11 mouse cellular contexts compared by ENCODE assay signal in genomic region chr14:25534918-25535582, GRCm38 (mm10).
DNase-seq lines count a peak whose midpoint lies in the region; ATAC-seq and TF ChIP-seq lines count a peak whose summit lies in the region.
"Had no signal": no experiment of that assay in that cellular context is flagged by ENCODE, and none has a peak within 500 bp of the region (broad histone marks: within the 10 kb centered on the region; RNA-seq: fewer than 3 reads in every experiment).

No protein-coding gene starts in this region.

- TF ChIP-seq POLR2A in limb, embryonic 14.5 days (IDR thresholded peaks at IDR 0.05; ENCODE audit: borderline replicate concordance, extremely low read depth, insufficient read depth, insufficient read length) = no peak

- no peak overlapping the region for H3K4me3 ChIP-seq in intestine, embryonic 16.5 days (ENCODE audit: low read length)
- no peak overlapping the region for H3K4me3 ChIP-seq in intestine, embryonic 15.5 days (replicated peaks)
- no peak overlapping the region for H3K4me3 ChIP-seq in limb, embryonic 14.5 days (replicated peaks; ENCODE audit: low read length)
- H3K4me3 ChIP-seq: hindbrain, embryonic 15.5 days had no signal

- H3K27me3 ChIP-seq in intestine, embryonic 16.5 days (replicated peaks; ENCODE audit: control insufficient read depth, insufficient read depth, low read length) = no peaks in the 10 kb centered on the region
- H3K27me3 ChIP-seq in intestine, embryonic 15.5 days (replicated peaks) = no peaks in the 10 kb centered on the region
- H3K27me3 ChIP-seq in limb, embryonic 14.5 days (ENCODE audit: control insufficient read depth, insufficient read depth, low read length) = no peaks in the 10 kb centered on the region
- H3K27me3 ChIP-seq: hindbrain, embryonic 15.5 days had no signal

- no peaks in the 10 kb centered on the region for H3K9me3 ChIP-seq in intestine, embryonic 16.5 days (ENCODE audit: control insufficient read depth, low read length)
- no peaks in the 10 kb centered on the region for H3K9me3 ChIP-seq in intestine, embryonic 15.5 days
- no peaks in the 10 kb centered on the region for H3K9me3 ChIP-seq in limb, embryonic 14.5 days (ENCODE audit: control insufficient read depth, low read length)
- H3K9me3 ChIP-seq: hindbrain, embryonic 15.5 days had no signal

- H3K4me2 ChIP-seq in intestine, embryonic 16.5 days (ENCODE audit: low read depth, low read length) = no peak overlapping the region
- H3K4me2 ChIP-seq in intestine, embryonic 15.5 days (replicated peaks) = no peak overlapping the region
- no peak overlapping the region for H3K4me2 ChIP-seq in limb, embryonic 14.5 days (replicated peaks; ENCODE audit: low read depth, low read length, severe bottlenecking)
- H3K4me2 ChIP-seq: hindbrain, embryonic 15.5 days had no signal

- H3K9ac ChIP-seq in intestine, embryonic 16.5 days (ENCODE audit: low read depth, low read length) = no peak overlapping the region
- H3K9ac ChIP-seq in intestine, embryonic 15.5 days = no peak overlapping the region
- H3K9ac ChIP-seq in limb, embryonic 14.5 days (ENCODE audit: low read depth, low read length, severe bottlenecking) = no peak overlapping the region
- H3K9ac ChIP-seq: hindbrain, embryonic 15.5 days had no signal

- 52% methylated on average over 11 of the region's 11 CpGs for WGBS in intestine, embryonic 16.5 days
- 54% methylated on average over 11 of the region's 11 CpGs for WGBS in intestine, embryonic 15.5 days
- 79% methylated on average over 11 of the region's 11 CpGs for WGBS in limb, embryonic 14.5 days

- peaks cover 4% of the 10 kb centered on the region; the same call in 1 of the 2 replicates for H3K36me3 ChIP-seq in intestine, embryonic 16.5 days (ENCODE audit: control insufficient read depth, insufficient read depth, low read length)
- H3K36me3 ChIP-seq in intestine, embryonic 15.5 days = peaks cover 12% of the 10 kb centered on the region
- H3K36me3 ChIP-seq in limb, embryonic 14.5 days (ENCODE audit: control insufficient read depth, insufficient read depth, low read length) = peaks cover 78% of the 10 kb centered on the region
- H3K36me3 ChIP-seq: G1E; hindbrain, embryonic 15.5 days had no signal

- H3K4me1 ChIP-seq in intestine, embryonic 16.5 days (ENCODE audit: control insufficient read depth, insufficient read depth, low read length) = peaks cover 41% of the 10 kb centered on the region
- peaks cover 43% of the 10 kb centered on the region for H3K4me1 ChIP-seq in intestine, embryonic 15.5 days (replicated peaks)
- peaks cover 24% of the 10 kb centered on the region for H3K4me1 ChIP-seq in limb, embryonic 14.5 days (ENCODE audit: control insufficient read depth, insufficient read depth, low read length)

- no peak for ATAC-seq in intestine, embryonic 16.5 days
- ATAC-seq in intestine, embryonic 15.5 days = no peak
- ATAC-seq in limb, embryonic 14.5 days (ENCODE audit: low FRiP score, low read depth) = no peak
- no peak for ATAC-seq in frontal cortex, adult (ENCODE audit: low TSS enrichment)

- 0 out of 2 replicates have a peak overlapping the region, but pooled peaks have one; percentile 46 for H3K27ac ChIP-seq in intestine, embryonic 16.5 days (ENCODE audit: low read length)
- H3K27ac ChIP-seq in intestine, embryonic 15.5 days = no peak overlapping the region
- H3K27ac ChIP-seq in limb, embryonic 14.5 days (replicated peaks; ENCODE audit: low read depth, low read length) = 0 out of 2 replicates have a peak overlapping the region, but pooled peaks have one; percentile 4
- H3K27ac ChIP-seq: hindbrain, embryonic 15.5 days had no signal

- DNase-seq in 416B (ENCODE audit: low read depth) = peak; percentile 53
- DNase-seq in c-Kit-positive CD71-positive TER-119-negative erythroid progenitor cells, embryonic 14.5 days (ENCODE audit: low read depth) = peak; percentile 31
- DNase-seq in limb, embryonic 14.5 days (ENCODE audit: low spot score) = no peak
- DNase-seq in frontal cortex, postnatal 36 days (ENCODE audit: low spot score in 2 of 2) = no peak
- no peak for DNase-seq in layer of hippocampus, postnatal 36 days
- DNase-seq: adrenal gland, postnatal 25 days had no signal

Comparison
In these comparisons a context has a peak if more than half of its experiments do, and no peak if none do; other contexts are left out.
1. DNase-seq: peak in 416B (single experiment) and c-Kit-positive CD71-positive TER-119-negative erythroid progenitor cells, embryonic 14.5 days (single experiment); none in limb, embryonic 14.5 days (single experiment), frontal cortex, postnatal 36 days (0 of 2) and layer of hippocampus, postnatal 36 days (0 of 2).